Mouse (Mus musculus) erythroblast, embryonic 14.5 days (primary cell): ENCODE results near the gene Myo1c.

Experiments
- GATA1 ChIP-seq: IDR thresholded peaks from 2 replicates; pipeline ENCODE4 v1.6.1; 2012; ENCODE audit warnings: low read length, inconsistent platforms, mixed read lengths
- TAL1 ChIP-seq: IDR thresholded peaks from 3 replicates; pipeline ENCODE4 v1.6.1; 2012; ENCODE audit warnings: low read length, inconsistent platforms, mixed read lengths

GRCm38 (mm10) chr11:75688132-75688531 lies 37.8 kb downstream of the Myo1c start:
- TF ChIP-seq TAL1 = no peak
- TF ChIP-seq GATA1 = no peak
